Mouse (Mus musculus) monocyte, adult 5-6 weeks (primary cell): ENCODE measurements at regions not wholly inside any gene's neighbourhood (a gene's known extent, or its start where the extent isn't known, plus 50 kb on each side); places are given as distances from the start of the nearest gene placed in this dataset.

ENCODE experiments used
- ATAC-seq: fragments of 153-309, 156-312 bp; replicated peaks from 2 replicates; pipeline ENCODE4 v1.8.0; 2017; ENCODE audit warnings: mild to moderate bottlenecking; ENCODE audit not compliant: low TSS enrichment, insufficient number of reproducible peaks, severe bottlenecking, poor library complexity, low FRiP score

- ATAC-seq: no peak
Observed at GRCm38 (mm10) chr11:19423841-19424815, 405.3 kb upstream of the Meis1 start.

GRCm38 (mm10) chr11:19427559-19427958, 408.8 kb upstream of the Meis1 start:
- ATAC-seq: no peak

GRCm38 (mm10) chr11:19433680-19434619, 415.2 kb upstream of the Meis1 start:
- ATAC-seq: no peak

- ATAC-seq: no peak
Observed at GRCm38 (mm10) chr11:19438385-19438784, 419.6 kb upstream of the Meis1 start.

- ATAC-seq: no peak
Observed at GRCm38 (mm10) chr11:19441936-19442335, 423.2 kb upstream of the Meis1 start.

- ATAC-seq: no peak
Observed at GRCm38 (mm10) chr11:19455391-19456290, 436.9 kb upstream of the Meis1 start.

- ATAC-seq: no peak
Observed at GRCm38 (mm10) chr11:19456577-19456976, 437.8 kb upstream of the Meis1 start.

- ATAC-seq: no peak
Observed at GRCm38 (mm10) chr11:19463730-19464358, 445.1 kb upstream of the Meis1 start.

GRCm38 (mm10) chr11:19468373-19468772, 449.6 kb upstream of the Meis1 start:
- ATAC-seq: no peak

GRCm38 (mm10) chr11:19468803-19469202, 450.0 kb upstream of the Meis1 start:
- no peak for ATAC-seq

GRCm38 (mm10) chr11:19470648-19471341, 452.0 kb upstream of the Meis1 start:
- ATAC-seq: no peak

GRCm38 (mm10) chr11:19475068-19475786, 448.9 kb upstream of the Spred2 start:
- ATAC-seq: no peak

GRCm38 (mm10) chr11:19493089-19493756, 431.0 kb upstream of the Spred2 start:
- no peak for ATAC-seq

GRCm38 (mm10) chr11:19521721-19522120, 402.5 kb upstream of the Spred2 start:
- ATAC-seq: no peak

GRCm38 (mm10) chr11:19523853-19524487, 400.2 kb upstream of the Spred2 start:
- ATAC-seq: no peak

- no peak for ATAC-seq
Observed at GRCm38 (mm10) chr11:19529126-19529525, 395.0 kb upstream of the Spred2 start.
